Mouse (Mus musculus): ENCODE measurements around the gene Slc22a19. TPM values are rescaled to one million over a fixed set of nuclear protein-coding genes. Genes with fewer than 3 reads are reported as not detected.
"Not testable (repeated sequence)": the region's sequence is repeated elsewhere in the genome, so short reads cannot be mapped to it uniquely, and the experiment has no call there.

The Slc22a19 gene
- not detected in 2 replicates for total RNA-seq (2012; rRNA removed)
- polyA plus RNA-seq (2012; ENCODE audit: insufficient read depth in 1 of 2, insufficient read length in 2 of 2, low read depth in 1 of 2, low replicate concordance in 2 of 2, missing spikeins in 1 of 2): not detected

GRCm38 (mm10) chr19:7711148-7711547, at the start of gene Slc22a19:
TSS of gene Slc22a19 (minus strand) at chr19:7711310.
- Histone ChIP-seq H3K36me3 (ENCODE audit: control insufficient read depth in 1 of 2, insufficient read depth in 2 of 2, low read length in 2 of 2) (no peaks in the 10 kb centered on the region), H3K27ac (ENCODE audit: control insufficient read depth, low read depth, low read length) (no peak within 1 kb of the TSS)

GRCm38 (mm10) chr19:7753371-7753770, 42.3 kb upstream of the Slc22a19 start:
- H3K27ac ChIP-seq (ENCODE audit: control insufficient read depth, low read depth, low read length); DNase-seq (ENCODE audit: low read depth, low spot score); H3K4me1 ChIP-seq (ENCODE audit: control insufficient read depth in 1 of 2, insufficient read depth in 2 of 2, low read length in 2 of 2); H3K9me3 ChIP-seq (replicated peaks; ENCODE audit: insufficient read depth, low read length); H3K27me3 ChIP-seq (ENCODE audit: control insufficient read depth in 1 of 2, insufficient read depth in 2 of 2, low read length in 2 of 2); H3K79me2 ChIP-seq (ENCODE audit: control insufficient read depth, insufficient read depth, low read length, poor library complexity); H3K36me3 ChIP-seq (ENCODE audit: control insufficient read depth in 1 of 2, insufficient read depth in 2 of 2, low read length in 2 of 2); H3K9ac ChIP-seq (ENCODE audit: control insufficient read depth, low read depth, low read length, poor library complexity, severe bottlenecking); H3K4me3 ChIP-seq (ENCODE audit: control insufficient read depth in 1 of 2, insufficient read depth in 1 of 2, low read depth in 2 of 2, low read length in 2 of 2): not testable (repeated sequence)

More at GRCm38 (mm10) chr19:7711148-7711547, at the start of gene Slc22a19:
- H3K79me2 ChIP-seq (ENCODE audit: control insufficient read depth, insufficient read depth, low read length, poor library complexity): no peaks in the 10 kb centered on the region
- TF ChIP-seq EP300 (IDR thresholded peaks at IDR 0.05; ENCODE audit: low read depth in 1 of 2, low read length in 2 of 2) (no peak), ZKSCAN1 (IDR thresholded peaks at IDR 0.05; ENCODE audit: low read depth, low read length) (no peak), JUND (IDR thresholded peaks at IDR 0.05; ENCODE audit: low read depth, low read length) (no peak), ELF1 (IDR thresholded peaks at IDR 0.05; ENCODE audit: low read depth, low read length) (no peak), MYB (IDR thresholded peaks at IDR 0.05; ENCODE audit: low read depth, low read length) (no peak), SMC3 (IDR thresholded peaks at IDR 0.05; ENCODE audit: low read depth, low read length) (no peak), MAX (IDR thresholded peaks at IDR 0.05; ENCODE audit: low read length) (no peak), POLR2AphosphoS5 (IDR thresholded peaks at IDR 0.05; ENCODE audit: borderline replicate concordance, low read depth, low read length) (no peak), ZMIZ1 (IDR thresholded peaks at IDR 0.05; ENCODE audit: low read depth, low read length) (no peak)
- H3K9ac ChIP-seq (ENCODE audit: control insufficient read depth, low read depth, low read length, poor library complexity, severe bottlenecking): no peak within 1 kb of the TSS
- H3K9me3 ChIP-seq (replicated peaks; ENCODE audit: insufficient read depth, low read length): no peaks in the 10 kb centered on the region
- H3K4me1 ChIP-seq (ENCODE audit: control insufficient read depth in 1 of 2, insufficient read depth in 2 of 2, low read length in 2 of 2): no peaks in the 10 kb centered on the region
- H3K4me3 ChIP-seq (ENCODE audit: control insufficient read depth in 1 of 2, insufficient read depth in 1 of 2, low read depth in 2 of 2, low read length in 2 of 2): no peak within 1 kb of the TSS
- DNase-seq (ENCODE audit: low read depth, low spot score): no peak
- no peaks in the 10 kb centered on the region; a peak in 2 of 4 replicates for H3K27me3 ChIP-seq (ENCODE audit: control insufficient read depth in 1 of 2, insufficient read depth in 2 of 2, low read length in 2 of 2)

- Histone ChIP-seq H3K4me1 (ENCODE audit: control insufficient read depth in 1 of 2, insufficient read depth in 2 of 2, low read length in 2 of 2) (no peaks in the 10 kb centered on the region), H3K9me3 (replicated peaks; ENCODE audit: insufficient read depth, low read length) (no peaks in the 10 kb centered on the region), H3K36me3 (ENCODE audit: control insufficient read depth in 1 of 2, insufficient read depth in 2 of 2, low read length in 2 of 2) (no peaks in the 10 kb centered on the region), H3K27ac (ENCODE audit: control insufficient read depth, low read depth, low read length) (no peak overlapping the region), H3K4me3 (ENCODE audit: control insufficient read depth in 1 of 2, insufficient read depth in 1 of 2, low read depth in 2 of 2, low read length in 2 of 2) (no peak overlapping the region), H3K9ac (ENCODE audit: control insufficient read depth, low read depth, low read length, poor library complexity, severe bottlenecking) (no peak overlapping the region), H3K27me3 (ENCODE audit: control insufficient read depth in 1 of 2, insufficient read depth in 2 of 2, low read length in 2 of 2) (no peaks in the 10 kb centered on the region), H3K79me2 (ENCODE audit: control insufficient read depth, insufficient read depth, low read length, poor library complexity) (no peaks in the 10 kb centered on the region)
- no peak for TF ChIP-seq E2F4 (IDR thresholded peaks at IDR 0.05; ENCODE audit: borderline replicate concordance, low read depth, low read length)
- peak; percentile 58 for TF ChIP-seq SMC3 (IDR thresholded peaks at IDR 0.05; ENCODE audit: low read depth, low read length)
- peak in 2 of 3 experiments; percentile 33 to 52; a peak in 4 of 6 replicates for TF ChIP-seq CTCF (IDR thresholded peaks at IDR 0.05 in 2 of 3, conservative IDR thresholded peaks at IDR 0.05 in 1 of 3; ENCODE audit: control insufficient read depth in 1 of 3, insufficient read depth in 1 of 3, low read depth in 2 of 3, low read length in 3 of 3, poor library complexity in 1 of 3, severe bottlenecking in 1 of 3)
- no peak for TF ChIP-seq TAL1 (IDR thresholded peaks at IDR 0.05; ENCODE audit: low read length)
- TF ChIP-seq RAD21 (IDR thresholded peaks at IDR 0.05; ENCODE audit: low read depth, low read length): peak; percentile 65
- DNase-seq (ENCODE audit: low read depth, low spot score): peak; percentile 10
Measured at GRCm38 (mm10) chr19:7729543-7729942, 18.4 kb upstream of the Slc22a19 start.

- not testable (repeated sequence) for DNase-seq (ENCODE audit: low read depth, low spot score); H3K4me3 ChIP-seq (ENCODE audit: control insufficient read depth in 1 of 2, insufficient read depth in 1 of 2, low read depth in 2 of 2, low read length in 2 of 2); H3K36me3 ChIP-seq (ENCODE audit: control insufficient read depth in 1 of 2, insufficient read depth in 2 of 2, low read length in 2 of 2); H3K79me2 ChIP-seq (ENCODE audit: control insufficient read depth, insufficient read depth, low read length, poor library complexity); H3K4me1 ChIP-seq (ENCODE audit: control insufficient read depth in 1 of 2, insufficient read depth in 2 of 2, low read length in 2 of 2); H3K27ac ChIP-seq (ENCODE audit: control insufficient read depth, low read depth, low read length); H3K9ac ChIP-seq (ENCODE audit: control insufficient read depth, low read depth, low read length, poor library complexity, severe bottlenecking); H3K27me3 ChIP-seq (ENCODE audit: control insufficient read depth in 1 of 2, insufficient read depth in 2 of 2, low read length in 2 of 2); H3K9me3 ChIP-seq (replicated peaks; ENCODE audit: insufficient read depth, low read length)
Measured at GRCm38 (mm10) chr19:7693104-7693503, 18.0 kb downstream of the Slc22a19 start.
